In the genomic region with DNA sequence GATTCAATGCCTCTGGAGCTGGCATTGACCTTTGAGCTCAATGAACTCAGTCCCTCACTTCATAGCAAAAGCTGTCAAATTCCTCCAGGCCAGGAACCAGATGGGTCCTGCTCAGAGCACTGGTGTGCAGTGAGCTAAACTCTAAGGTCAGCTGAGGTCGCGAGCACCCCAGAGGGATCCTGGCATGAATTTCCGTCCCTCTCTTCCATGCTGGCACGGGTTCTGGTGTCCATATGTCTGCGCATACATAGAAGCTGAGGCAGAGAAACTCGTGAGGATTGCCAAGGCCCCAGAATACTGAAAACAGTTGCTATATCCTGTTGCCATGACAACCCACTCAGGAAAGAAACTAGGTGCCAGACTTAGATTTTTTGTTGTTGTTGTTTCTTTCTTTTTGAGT, we compare ENCODE assay signal across 9 mouse cellular contexts.
DNase-seq lines count a peak whose midpoint lies in the region; ATAC-seq and TF ChIP-seq lines count a peak whose summit lies in the region.
"Had no signal": no experiment of that assay in that cellular context is flagged by ENCODE, and none has a peak within 500 bp of the region (broad histone marks: within the 10 kb centered on the region; RNA-seq: fewer than 3 reads in every experiment).

No protein-coding gene starts in this region.

- 24% methylated on average over 6 of the region's 6 CpGs for WGBS in embryonic facial prominence, embryonic 14.5 days
- 41% methylated on average over 6 of the region's 6 CpGs for WGBS in midbrain, postnatal 0 days

- H3K4me1 ChIP-seq in embryonic facial prominence, embryonic 14.5 days (ENCODE audit: control insufficient read depth, insufficient read depth, low read length) = no peaks in the 10 kb centered on the region
- peaks cover 3% of the 10 kb centered on the region; the same call in 1 of the 2 replicates for H3K4me1 ChIP-seq in midbrain, postnatal 0 days (ENCODE audit: insufficient read depth, low read length)

- no peak for TF ChIP-seq CTCF in midbrain, postnatal 0 days (IDR thresholded peaks at IDR 0.05)

- no peak overlapping the region for H3K27ac ChIP-seq in embryonic facial prominence, embryonic 14.5 days (replicated peaks; ENCODE audit: low read depth, low read length)
- H3K27ac ChIP-seq in midbrain, postnatal 0 days (ENCODE audit: low read depth, low read length) = no peak overlapping the region
- H3K27ac ChIP-seq: kidney, postnatal 0 days had no signal

- DNase-seq in adrenal gland, postnatal 25 days = peak; percentile 15
- DNase-seq in adrenal gland, adult 18-20 months (ENCODE audit: low spot score in 2 of 2) = no peak
- peak; percentile 59 for DNase-seq in embryonic facial prominence, embryonic 14.5 days (ENCODE audit: low spot score)
- DNase-seq in layer of hippocampus, adult 11-12 months (ENCODE audit: low spot score) = peak; percentile 83
- DNase-seq in midbrain, postnatal 0 days (ENCODE audit: low spot score) = peak; percentile 90
- no peak for DNase-seq in ovary, postnatal 14 days (ENCODE audit: low spot score)
- DNase-seq in lung, postnatal 14 days = no peak
- no peak for DNase-seq in heart, postnatal 10 days

- no peak overlapping the region for H3K9ac ChIP-seq in embryonic facial prominence, embryonic 14.5 days (ENCODE audit: low read depth, low read length)
- no peak overlapping the region for H3K9ac ChIP-seq in midbrain, postnatal 0 days (replicated peaks; ENCODE audit: low read length, poor library complexity, severe bottlenecking)

- H3K4me2 ChIP-seq in embryonic facial prominence, embryonic 14.5 days (ENCODE audit: low read depth, low read length) = no peak overlapping the region
- H3K4me2 ChIP-seq in midbrain, postnatal 0 days (ENCODE audit: low read depth, low read length, poor library complexity, severe bottlenecking) = no peak overlapping the region

- H3K9me3 ChIP-seq in embryonic facial prominence, embryonic 14.5 days (ENCODE audit: control insufficient read depth, low read length) = no peaks in the 10 kb centered on the region
- no peaks in the 10 kb centered on the region for H3K9me3 ChIP-seq in midbrain, postnatal 0 days (ENCODE audit: low read length)

- no peak for ATAC-seq in embryonic facial prominence, embryonic 14.5 days (ENCODE audit: low read depth)
- ATAC-seq in midbrain, postnatal 0 days (ENCODE audit: low FRiP score) = peak; percentile 31; the same call in 1 of the 2 replicates

- no peaks in the 10 kb centered on the region for H3K27me3 ChIP-seq in embryonic facial prominence, embryonic 14.5 days (replicated peaks; ENCODE audit: control insufficient read depth, insufficient read depth, low read length)
- no peaks in the 10 kb centered on the region for H3K27me3 ChIP-seq in midbrain, postnatal 0 days (ENCODE audit: insufficient read depth, low read length)

- no peaks in the 10 kb centered on the region for H3K36me3 ChIP-seq in embryonic facial prominence, embryonic 14.5 days (ENCODE audit: control insufficient read depth, insufficient read depth, low read length)
- H3K36me3 ChIP-seq in midbrain, postnatal 0 days (ENCODE audit: insufficient read depth, low read length) = no peaks in the 10 kb centered on the region

- H3K4me3 ChIP-seq in embryonic facial prominence, embryonic 14.5 days (ENCODE audit: low read depth, low read length) = no peak overlapping the region
- H3K4me3 ChIP-seq in midbrain, postnatal 0 days (ENCODE audit: low read depth, low read length) = no peak overlapping the region

- intact Hi-C loops in heart, postnatal 10 days (cut with DNase I) = no loop called here

Comparison
In these comparisons a context has a peak if more than half of its experiments do, and no peak if none do; other contexts are left out.
1. DNase-seq: peak in adrenal gland, postnatal 25 days (single experiment), embryonic facial prominence, embryonic 14.5 days (single experiment), layer of hippocampus, adult 11-12 months (single experiment) and midbrain, postnatal 0 days (single experiment); none in adrenal gland, adult 18-20 months (0 of 2), ovary, postnatal 14 days (single experiment), lung, postnatal 14 days (single experiment) and heart, postnatal 10 days (0 of 2).